Mouse (Mus musculus): Measurements from ENCODE around the gene Kank1. TPM values are rescaled to one million over a fixed set of nuclear protein-coding genes. Genes with fewer than 3 reads are reported as not detected.

Gene Kank1
- polyA plus RNA-seq, 1 experiment, result 6.3 TPM

GRCm38 (mm10) chr19:25326002-25326300 lies 89.2 kb downstream of the Kank1 start:
- TF ChIP-seq POLR2A (IDR thresholded peaks at IDR 0.05; ENCODE audit: low read depth, low read length) (no peak), CTCF (IDR thresholded peaks at IDR 0.05; ENCODE audit: extremely low read depth, insufficient read length, insufficient replicate concordance, low read depth, low read length) (no peak)
- Histone ChIP-seq H3K36me3 (ENCODE audit: control insufficient read depth, insufficient read depth, low read length) (no peaks in the 10 kb centered on the region), H3K4me3 (ENCODE audit: low read depth, low read length) (no peak overlapping the region), H3K27ac (ENCODE audit: insufficient read depth, low read depth, low read length) (no peak overlapping the region), H3K27me3 (ENCODE audit: control insufficient read depth, insufficient read depth, low read length) (no peaks in the 10 kb centered on the region), H3K4me1 (ENCODE audit: control insufficient read depth, insufficient read depth, insufficient read length, low read length) (no peaks in the 10 kb centered on the region; the same call in 1 of the 2 replicates)
- 71% methylated on average over 4 of the region's 4 CpGs for WGBS

- WGBS, result 41% methylated on average over 6 of the region's 6 CpGs
- Histone ChIP-seq H3K4me3 (ENCODE audit: low read depth, low read length) (no peak overlapping the region), H3K4me1 (ENCODE audit: control insufficient read depth, insufficient read depth, insufficient read length, low read length) (no peaks in the 10 kb centered on the region; the same call in 1 of the 2 replicates), H3K27ac (ENCODE audit: insufficient read depth, low read depth, low read length) (no peak overlapping the region), H3K27me3 (ENCODE audit: control insufficient read depth, insufficient read depth, low read length) (no peaks in the 10 kb centered on the region), H3K36me3 (ENCODE audit: control insufficient read depth, insufficient read depth, low read length) (no peaks in the 10 kb centered on the region)
- TF ChIP-seq CTCF (IDR thresholded peaks at IDR 0.05; ENCODE audit: extremely low read depth, insufficient read length, insufficient replicate concordance, low read depth, low read length) (peak; percentile 25; the same call in 1 of the 2 replicates), POLR2A (IDR thresholded peaks at IDR 0.05; ENCODE audit: low read depth, low read length) (no peak)
These were observed 90.9 kb downstream of the Kank1 start for GRCm38 (mm10) chr19:25327633-25328032.

GRCm38 (mm10) chr19:25334360-25334759 lies 97.6 kb downstream of the Kank1 start:
- TF ChIP-seq CTCF (IDR thresholded peaks at IDR 0.05; ENCODE audit: extremely low read depth, insufficient read length, insufficient replicate concordance, low read depth, low read length) (peak; percentile 58; the same call in 1 of the 2 replicates), POLR2A (IDR thresholded peaks at IDR 0.05; ENCODE audit: low read depth, low read length) (no peak)
- H3K36me3 ChIP-seq (ENCODE audit: control insufficient read depth, insufficient read depth, low read length), result no peaks in the 10 kb centered on the region
- H3K27ac ChIP-seq (ENCODE audit: insufficient read depth, low read depth, low read length), result no peak overlapping the region
- H3K4me3 ChIP-seq (ENCODE audit: low read depth, low read length), result no peak overlapping the region
- no peaks in the 10 kb centered on the region for H3K27me3 ChIP-seq (ENCODE audit: control insufficient read depth, insufficient read depth, low read length)
- 71% methylated on average over 3 of the region's 3 CpGs for WGBS
- no peaks in the 10 kb centered on the region for H3K4me1 ChIP-seq (ENCODE audit: control insufficient read depth, insufficient read depth, insufficient read length, low read length)

GRCm38 (mm10) chr19:25336731-25337130 lies 100.0 kb downstream of the Kank1 start:
- Histone ChIP-seq H3K27me3 (ENCODE audit: control insufficient read depth, insufficient read depth, low read length) (no peaks in the 10 kb centered on the region), H3K27ac (ENCODE audit: insufficient read depth, low read depth, low read length) (no peak overlapping the region), H3K4me3 (ENCODE audit: low read depth, low read length) (no peak overlapping the region), H3K36me3 (ENCODE audit: control insufficient read depth, insufficient read depth, low read length) (no peaks in the 10 kb centered on the region), H3K4me1 (ENCODE audit: control insufficient read depth, insufficient read depth, insufficient read length, low read length) (no peaks in the 10 kb centered on the region)
- TF ChIP-seq POLR2A (IDR thresholded peaks at IDR 0.05; ENCODE audit: low read depth, low read length), result no peak
- WGBS, result 81% methylated on average over 8 of the region's 8 CpGs

GRCm38 (mm10) chr19:25340630-25341620 lies 104.2 kb downstream of the Kank1 start:
- TF ChIP-seq CTCF (IDR thresholded peaks at IDR 0.05; ENCODE audit: extremely low read depth, insufficient read length, insufficient replicate concordance, low read depth, low read length) (no peak; the same call in 1 of the 2 replicates), POLR2A (IDR thresholded peaks at IDR 0.05; ENCODE audit: low read depth, low read length) (no peak)
- no peaks in the 10 kb centered on the region; the same call in 1 of the 2 replicates for H3K4me1 ChIP-seq (ENCODE audit: control insufficient read depth, insufficient read depth, insufficient read length, low read length)
- H3K27ac ChIP-seq (ENCODE audit: insufficient read depth, low read depth, low read length), result no peak overlapping the region
- no peaks in the 10 kb centered on the region for H3K27me3 ChIP-seq (ENCODE audit: control insufficient read depth, insufficient read depth, low read length)
- WGBS, result 64% methylated on average over 11 of the region's 11 CpGs
- H3K4me3 ChIP-seq (ENCODE audit: low read depth, low read length), result no peak overlapping the region
- H3K36me3 ChIP-seq (ENCODE audit: control insufficient read depth, insufficient read depth, low read length), result no peaks in the 10 kb centered on the region

- Histone ChIP-seq H3K27ac (ENCODE audit: insufficient read depth, low read depth, low read length) (no peak overlapping the region), H3K27me3 (ENCODE audit: control insufficient read depth, insufficient read depth, low read length) (no peaks in the 10 kb centered on the region), H3K4me3 (ENCODE audit: low read depth, low read length) (no peak overlapping the region), H3K36me3 (ENCODE audit: control insufficient read depth, insufficient read depth, low read length) (no peaks in the 10 kb centered on the region), H3K4me1 (ENCODE audit: control insufficient read depth, insufficient read depth, insufficient read length, low read length) (no peaks in the 10 kb centered on the region; the same call in 1 of the 2 replicates)
- 87% methylated on average over 5 of the region's 5 CpGs for WGBS
- no peak for TF ChIP-seq CTCF (IDR thresholded peaks at IDR 0.05; ENCODE audit: extremely low read depth, insufficient read length, insufficient replicate concordance, low read depth, low read length)
- TF ChIP-seq POLR2A (IDR thresholded peaks at IDR 0.05; ENCODE audit: low read depth, low read length), result no peak
These were observed 105.3 kb downstream of the Kank1 start for GRCm38 (mm10) chr19:25342026-25342425.

- TF ChIP-seq CTCF (IDR thresholded peaks at IDR 0.05; ENCODE audit: extremely low read depth, insufficient read length, insufficient replicate concordance, low read depth, low read length) (no peak), POLR2A (IDR thresholded peaks at IDR 0.05; ENCODE audit: low read depth, low read length) (no peak)
- 0 out of 2 replicates have a peak overlapping the region, but pooled peaks have one; percentile 15 for H3K4me3 ChIP-seq (ENCODE audit: low read depth, low read length)
- no peaks in the 10 kb centered on the region for H3K36me3 ChIP-seq (ENCODE audit: control insufficient read depth, insufficient read depth, low read length)
- no peak overlapping the region for H3K27ac ChIP-seq (ENCODE audit: insufficient read depth, low read depth, low read length)
- no peaks in the 10 kb centered on the region for H3K27me3 ChIP-seq (ENCODE audit: control insufficient read depth, insufficient read depth, low read length)
- no peaks in the 10 kb centered on the region; the same call in 1 of the 2 replicates for H3K4me1 ChIP-seq (ENCODE audit: control insufficient read depth, insufficient read depth, insufficient read length, low read length)
- WGBS, result 20% methylated on average over 16 of the region's 16 CpGs
These were observed 107.0 kb downstream of the Kank1 start for GRCm38 (mm10) chr19:25343657-25344322.
